Mouse (Mus musculus) forebrain, embryonic 16.5 days (tissue): Measurements from ENCODE around the gene Bicdl1. TPM values are rescaled to one million over a fixed set of nuclear protein-coding genes. Genes with fewer than 3 reads are reported as not detected.

Source experiments
- ATAC-seq: fragments of 200-750 bp; cut with Nextera tagmentation; 2 replicates; pipeline ENCODE4 v1.8.0; 2017; ENCODE audit warnings: mild to moderate bottlenecking, moderate library complexity
- H3K27ac ChIP-seq: fragments of 300-500 bp; sonication (generic); 2 replicates; pipeline ENCODE4 v1.5.1; 2014; ENCODE audit warnings: low read length, control low read depth
- H3K27me3 ChIP-seq: fragments of 300-500 bp; sonication (generic); replicated peaks from 2 replicates; pipeline ENCODE4 v1.6.1; 2014; ENCODE audit warnings: low read length; ENCODE audit not compliant: control insufficient read depth, insufficient read depth
- H3K36me3 ChIP-seq: fragments of 300-500 bp; sonication (generic); 2 replicates; pipeline ENCODE4 v1.6.1; 2014; ENCODE audit not compliant: control insufficient read depth, insufficient read depth
- H3K4me1 ChIP-seq: fragments of 300-500 bp; sonication (generic); replicated peaks from 2 replicates; pipeline ENCODE4 v1.6.1; 2014; ENCODE audit warnings: low read length; ENCODE audit not compliant: control insufficient read depth, insufficient read depth
- H3K4me2 ChIP-seq: fragments of 300-500 bp; sonication (generic); 2 replicates; pipeline ENCODE4 v1.6.1; 2014; ENCODE audit warnings: mild to moderate bottlenecking, low read length, control low read depth
- H3K4me3 ChIP-seq: fragments of 300-500 bp; sonication (generic); replicated peaks from 2 replicates; pipeline ENCODE4 v1.5.1; 2014; ENCODE audit warnings: mild to moderate bottlenecking, low read length, control low read depth
- H3K9ac ChIP-seq: fragments of 300-500 bp; sonication (generic); replicated peaks from 2 replicates; pipeline ENCODE4 v1.6.1; 2014; ENCODE audit warnings: low read depth, low read length, control low read depth
- H3K9me3 ChIP-seq: fragments of 300-500 bp; sonication (generic); 2 replicates; pipeline ENCODE4 v1.6.1; 2016; ENCODE audit warnings: low read length; ENCODE audit not compliant: control insufficient read depth
- WGBS: fragments of 180-500 bp; shearing (Covaris S2); extraction: QIAGEN DNeasy Blood & Tissue Kit; methylation state at CpG from one replicate; pipeline ENCODE4 v1.1.7; 2014; 5-methylcytosine and 5-hydroxymethylcytosine counted together
- polyA plus RNA-seq: library from polyadenylated mRNA; unstranded; fragments of >200 nt; fragmentation: Nextera tagmentation; extraction: Ambion mirVana; gene quantifications from 2 replicates; pipeline ENCODE4 v1.2.1, GENCODE M21; 2015

The Bicdl1 gene
- polyA plus RNA-seq, 1 experiment from 2014 or later: 28.6 TPM

- Histone ChIP-seq H3K4me3 (no peak overlapping the region), H3K27me3 (no peaks in the 10 kb centered on the region), H3K9me3 (no peaks in the 10 kb centered on the region), H3K27ac (no peak overlapping the region), H3K9ac (no peak overlapping the region), H3K4me1 (no peaks in the 10 kb centered on the region), H3K36me3 (no peaks in the 10 kb centered on the region), H3K4me2 (no peak overlapping the region)
- no peak for ATAC-seq
- WGBS: 89% methylated on average over 3 of the region's 3 CpGs
Observed at GRCm38 (mm10) chr5:115717106-115717505, 14.3 kb downstream of the Bicdl1 start.

- Histone ChIP-seq H3K4me1 (peaks cover 5% of the 10 kb centered on the region; the same call in 1 of the 2 replicates), H3K27ac (no peak overlapping the region), H3K4me3 (no peak overlapping the region), H3K27me3 (no peaks in the 10 kb centered on the region), H3K4me2 (no peak overlapping the region), H3K9me3 (no peaks in the 10 kb centered on the region), H3K9ac (no peak overlapping the region), H3K36me3 (no peaks in the 10 kb centered on the region)
- WGBS: 76% methylated on average over 6 of the region's 6 CpGs
- no peak for ATAC-seq
Observed at GRCm38 (mm10) chr5:115716426-115716825, 15.0 kb downstream of the Bicdl1 start.

- no peak for ATAC-seq
- Histone ChIP-seq H3K36me3 (no peaks in the 10 kb centered on the region), H3K4me3 (no peak overlapping the region), H3K9me3 (no peaks in the 10 kb centered on the region), H3K4me2 (no peak overlapping the region), H3K4me1 (peaks cover 7% of the 10 kb centered on the region; the same call in 1 of the 2 replicates), H3K27ac (no peak overlapping the region), H3K9ac (no peak overlapping the region), H3K27me3 (no peaks in the 10 kb centered on the region)
- WGBS: 91% methylated on average over 7 of the region's 7 CpGs
Observed at GRCm38 (mm10) chr5:115714761-115715160, 16.7 kb downstream of the Bicdl1 start.

- H3K9me3 ChIP-seq: no peaks in the 10 kb centered on the region
- no peak overlapping the region for H3K4me2 ChIP-seq
- H3K27ac ChIP-seq: no peak overlapping the region
- no peak overlapping the region for H3K9ac ChIP-seq
- H3K36me3 ChIP-seq: no peaks in the 10 kb centered on the region
- peaks cover 7% of the 10 kb centered on the region; the same call in 1 of the 2 replicates for H3K4me1 ChIP-seq
- no peaks in the 10 kb centered on the region for H3K27me3 ChIP-seq
- H3K4me3 ChIP-seq: no peak overlapping the region
- ATAC-seq: no peak
- WGBS: 74% methylated on average over 6 of the region's 6 CpGs
Observed at GRCm38 (mm10) chr5:115712487-115712886, 18.9 kb downstream of the Bicdl1 start.

GRCm38 (mm10) chr5:115711636-115712419, 19.6 kb downstream of the Bicdl1 start:
- Histone ChIP-seq H3K9me3 (no peaks in the 10 kb centered on the region), H3K4me3 (no peak overlapping the region), H3K4me1 (peaks cover 7% of the 10 kb centered on the region; the same call in 1 of the 2 replicates), H3K36me3 (no peaks in the 10 kb centered on the region), H3K27me3 (no peaks in the 10 kb centered on the region), H3K27ac (no peak overlapping the region), H3K4me2 (no peak overlapping the region), H3K9ac (no peak overlapping the region)
- WGBS: 57% methylated on average over 11 of the region's 11 CpGs
- ATAC-seq: peak; percentile 59; the same call in 1 of the 2 replicates

- peaks cover 7% of the 10 kb centered on the region; the same call in 1 of the 2 replicates for H3K4me1 ChIP-seq
- no peak overlapping the region for H3K27ac ChIP-seq
- H3K9me3 ChIP-seq: no peaks in the 10 kb centered on the region
- ATAC-seq: no peak
- no peak overlapping the region for H3K4me2 ChIP-seq
- no peak overlapping the region for H3K9ac ChIP-seq
- H3K36me3 ChIP-seq: no peaks in the 10 kb centered on the region
- no peak overlapping the region for H3K4me3 ChIP-seq
- H3K27me3 ChIP-seq: no peaks in the 10 kb centered on the region
- 93% methylated on average over 4 of the region's 4 CpGs for WGBS
Observed at GRCm38 (mm10) chr5:115710171-115710570, 21.2 kb downstream of the Bicdl1 start.

GRCm38 (mm10) chr5:115708930-115709329, 22.5 kb downstream of the Bicdl1 start:
- no peaks in the 10 kb centered on the region for H3K27me3 ChIP-seq
- ATAC-seq: no peak
- no peak overlapping the region for H3K9ac ChIP-seq
- H3K27ac ChIP-seq: no peak overlapping the region
- H3K4me3 ChIP-seq: no peak overlapping the region
- WGBS: 68% methylated on average over 3 of the region's 3 CpGs
- peaks cover 7% of the 10 kb centered on the region; the same call in 1 of the 2 replicates for H3K4me1 ChIP-seq
- H3K9me3 ChIP-seq: no peaks in the 10 kb centered on the region
- H3K4me2 ChIP-seq: no peak overlapping the region
- H3K36me3 ChIP-seq: no peaks in the 10 kb centered on the region

GRCm38 (mm10) chr5:115701981-115702380, 29.4 kb downstream of the Bicdl1 start:
- Histone ChIP-seq H3K27me3 (no peaks in the 10 kb centered on the region), H3K9me3 (no peaks in the 10 kb centered on the region), H3K4me2 (no peak overlapping the region), H3K4me3 (no peak overlapping the region), H3K9ac (no peak overlapping the region), H3K36me3 (no peaks in the 10 kb centered on the region), H3K27ac (no peak overlapping the region), H3K4me1 (no peaks in the 10 kb centered on the region)
- ATAC-seq: no peak
- 71% methylated on average over 3 of the region's 3 CpGs for WGBS

- Histone ChIP-seq H3K4me1 (no peaks in the 10 kb centered on the region), H3K4me3 (no peak overlapping the region), H3K27ac (no peak overlapping the region), H3K36me3 (no peaks in the 10 kb centered on the region), H3K27me3 (no peaks in the 10 kb centered on the region), H3K9me3 (no peaks in the 10 kb centered on the region), H3K4me2 (no peak overlapping the region), H3K9ac (no peak overlapping the region)
- 88% methylated on average over 4 of the region's 4 CpGs for WGBS
- no peak for ATAC-seq
Observed at GRCm38 (mm10) chr5:115701215-115701614, 30.2 kb downstream of the Bicdl1 start.
